Mouse (Mus musculus) thymus, postnatal 36 days (tissue): ENCODE measurements around the gene Noxred1.
A peak's percentile ranks its signal among the peaks of the same experiment; 100 is the strongest.
"Not testable (repeated sequence)": the region's sequence is repeated elsewhere in the genome, so short reads cannot be mapped to it uniquely, and the experiment has no call there.

Source experiments
- DNase-seq, 2 experiments: peaks; one replicate each; pipeline ENCODE4 v3.0.0; 2022; ENCODE audit warnings: mixed read lengths in 2 of 2

Gene Noxred1

DNA sequence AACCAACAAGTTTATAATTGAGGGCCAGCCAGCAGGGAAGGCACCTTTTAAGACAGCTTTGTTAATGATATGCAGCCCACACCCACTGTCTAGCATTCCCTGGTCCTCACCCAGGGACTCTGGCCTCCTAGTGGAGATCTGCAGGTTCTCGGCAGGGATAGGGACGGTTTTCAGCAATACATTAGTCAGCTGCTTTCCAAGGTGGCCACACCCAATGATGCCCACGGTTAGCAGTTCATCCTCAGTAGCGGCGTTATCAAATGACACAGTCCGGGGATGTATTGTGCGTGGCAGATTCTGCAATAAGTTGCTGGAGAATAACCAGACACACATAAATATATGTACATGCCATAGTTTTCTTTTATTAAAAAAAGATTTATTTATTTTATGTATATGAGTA, 11.7 kb downstream of the Noxred1 start:
- DNase-seq: no peak

- DNase-seq: no peak
These were observed 13.6 kb downstream of the Noxred1 start for GRCm38 (mm10) chr12:87224950-87225349.

GRCm38 (mm10) chr12:87219362-87219761, 19.2 kb downstream of the Noxred1 start:
- no peak for DNase-seq

DNA sequence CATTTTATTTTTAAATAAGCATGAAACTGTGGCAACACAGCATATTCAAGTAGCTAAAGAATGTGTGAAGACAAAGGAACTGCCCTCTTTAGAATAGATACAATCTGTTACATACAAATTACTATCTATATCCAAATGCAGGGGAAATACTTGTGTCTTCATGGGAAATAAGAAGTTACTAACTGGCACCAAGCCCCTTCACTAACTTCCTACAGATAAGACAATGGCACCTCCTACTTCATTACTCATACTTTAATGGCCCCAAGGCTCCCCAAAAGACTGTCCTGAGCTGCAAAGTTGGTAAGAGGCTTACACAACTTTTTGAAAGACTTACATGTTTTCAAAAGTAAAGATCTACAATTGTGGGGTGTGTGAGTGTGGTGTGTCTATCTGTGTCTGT, 20.9 kb downstream of the Noxred1 start:
- no peak for DNase-seq

DNA sequence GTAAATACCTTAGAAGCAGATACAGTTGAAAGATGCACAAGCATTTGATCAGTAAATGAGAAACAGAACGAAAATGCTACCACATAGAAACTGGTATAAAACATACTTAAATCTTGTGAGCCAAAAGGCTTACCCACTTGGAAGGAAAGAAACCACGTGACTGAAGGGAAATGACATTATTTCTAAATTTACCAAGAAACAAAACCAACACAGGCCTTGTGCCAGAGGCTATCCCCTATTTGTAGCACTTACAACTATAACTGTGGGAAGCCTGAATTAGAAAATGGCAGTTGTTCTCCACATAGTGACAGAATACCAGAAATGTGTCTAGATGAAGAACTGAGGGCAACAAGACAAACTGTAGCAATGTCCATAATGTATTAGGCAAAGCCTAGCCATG, 22.5 kb downstream of the Noxred1 start:
- DNase-seq: no peak

DNA sequence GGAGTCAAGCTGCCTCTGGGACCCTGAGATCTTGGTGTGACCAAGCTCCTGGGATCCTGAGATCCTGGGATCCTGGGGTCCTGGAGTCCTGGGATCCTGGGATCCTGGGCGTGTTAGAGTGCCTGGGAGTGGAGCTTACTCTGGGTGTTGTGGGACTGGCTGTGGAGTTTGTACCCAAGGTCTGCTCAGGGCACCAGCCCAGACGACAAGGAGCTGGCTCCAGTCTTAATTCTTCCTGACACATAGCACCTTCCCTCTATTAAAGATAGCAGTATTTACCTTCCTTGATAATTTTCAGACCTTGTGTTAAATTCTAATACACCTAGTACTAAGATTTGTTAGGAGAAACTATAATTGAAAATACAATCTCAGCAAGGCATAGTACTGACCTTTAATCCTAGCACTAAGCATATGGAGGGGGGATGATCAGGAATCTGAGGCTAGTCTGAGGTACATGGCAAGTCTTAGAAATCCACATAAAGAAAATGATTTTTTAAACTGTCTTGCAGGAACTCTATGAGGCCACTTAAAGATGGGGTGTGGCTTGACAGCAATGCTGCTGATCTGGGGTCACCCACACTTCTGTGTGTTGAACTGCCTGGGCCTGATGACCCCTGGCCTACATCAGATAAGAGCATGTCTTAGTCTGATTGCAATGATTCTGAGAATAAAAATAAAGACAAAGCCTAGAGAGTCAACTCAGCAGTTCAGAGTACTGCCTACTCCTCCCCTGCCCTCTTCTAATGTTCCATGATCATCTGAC, 25.5 kb downstream of the Noxred1 start:
- no peak for DNase-seq

- DNase-seq: not testable (repeated sequence)
These were observed 32.7 kb downstream of the Noxred1 start for GRCm38 (mm10) chr12:87205789-87206188.

DNA sequence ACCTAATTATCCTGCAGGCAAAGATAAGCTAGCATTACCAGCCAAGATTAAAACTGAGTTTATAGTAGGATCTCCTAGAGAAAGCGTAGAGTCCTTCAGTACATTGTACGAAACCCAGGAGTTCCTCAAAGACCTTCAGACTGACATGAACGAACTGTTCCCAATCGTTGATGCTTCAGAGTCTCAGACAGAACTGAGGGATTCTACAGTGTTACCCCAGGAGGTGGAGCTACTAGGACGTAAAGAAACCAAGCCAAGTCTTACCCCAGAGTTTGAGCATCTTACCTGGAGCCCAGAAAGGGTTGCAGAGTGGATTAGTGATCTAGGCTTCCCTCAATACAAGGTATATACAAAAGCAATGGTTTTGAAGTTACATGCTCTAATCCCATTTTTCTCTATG, 36.8 kb downstream of the Noxred1 start:
- no peak for DNase-seq

GRCm38 (mm10) chr12:87199973-87200586, 38.5 kb downstream of the Noxred1 start, which contains the start of gene Tmed8:
Gene Tmed8, minus strand, starts transcription at chr12:87200454.
- peak; percentile 85 to 90 for DNase-seq

DNA sequence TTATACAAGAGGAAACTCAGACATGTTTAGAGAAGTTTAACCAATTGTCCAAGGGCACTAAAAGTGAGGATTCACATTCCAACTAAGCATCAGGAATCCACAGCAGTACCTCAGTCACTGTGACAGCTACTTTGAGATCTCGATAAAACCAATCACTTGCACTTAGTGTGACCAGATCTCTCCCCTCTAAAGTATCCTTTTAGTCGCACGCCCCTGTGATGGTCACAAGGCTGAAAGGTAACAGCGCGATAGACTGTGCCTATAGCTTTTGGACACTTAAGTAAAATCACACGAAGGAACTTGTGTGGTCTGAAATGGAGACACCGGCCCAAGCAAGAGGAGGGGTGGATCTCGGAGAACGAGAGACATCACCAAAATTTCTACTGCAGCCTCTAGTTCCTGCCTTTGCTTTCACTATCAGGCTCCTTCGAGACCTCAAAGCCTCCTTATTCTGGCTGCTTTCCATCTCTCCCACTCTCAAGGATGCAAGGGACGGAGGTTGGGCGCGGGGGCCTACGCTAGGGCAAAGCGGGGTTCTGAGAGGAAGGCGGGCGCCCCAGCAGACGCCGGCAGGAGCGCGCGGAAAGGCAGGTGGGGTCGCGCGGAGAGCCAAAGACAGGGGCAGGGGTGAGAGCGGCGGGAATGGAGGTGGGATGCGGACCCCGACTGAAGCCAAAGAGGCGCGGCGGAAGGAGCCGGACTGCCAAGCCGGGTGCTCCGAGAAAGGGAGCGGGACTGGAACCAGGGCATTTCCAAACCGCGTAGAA, 39.1 kb downstream of the Noxred1 start, which contains the start of gene Samd15:
Samd15 (plus strand) TSS at position 518 of the 767 bp plus-strand sequence.
- DNase-seq: peak in 1 of 2 experiments; percentile 75

DNA sequence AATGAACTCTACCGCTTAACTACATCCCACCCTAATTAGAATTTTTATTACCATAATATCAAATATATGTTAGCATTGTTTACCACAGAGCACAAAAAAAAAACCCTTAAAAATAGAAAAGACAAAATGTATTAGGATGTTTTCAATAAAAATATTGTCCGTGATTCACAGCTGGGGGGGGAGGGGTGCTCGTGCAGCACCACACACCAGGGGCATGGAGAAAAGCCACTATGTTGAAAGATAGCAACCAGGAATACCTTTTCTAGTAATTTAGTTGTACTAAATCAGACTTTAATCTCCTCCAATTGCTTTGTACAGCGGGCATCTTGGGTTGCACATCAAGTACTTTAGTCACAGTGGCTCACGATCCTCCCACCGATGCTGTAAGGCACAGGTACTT, 39.7 kb downstream of the Noxred1 start:
- DNase-seq: no peak

- DNase-seq: no peak
These were observed 42.2 kb downstream of the Noxred1 start for GRCm38 (mm10) chr12:87196310-87196709.

GRCm38 (mm10) chr12:87195069-87195468, 43.5 kb downstream of the Noxred1 start:
- DNase-seq: no peak

DNA sequence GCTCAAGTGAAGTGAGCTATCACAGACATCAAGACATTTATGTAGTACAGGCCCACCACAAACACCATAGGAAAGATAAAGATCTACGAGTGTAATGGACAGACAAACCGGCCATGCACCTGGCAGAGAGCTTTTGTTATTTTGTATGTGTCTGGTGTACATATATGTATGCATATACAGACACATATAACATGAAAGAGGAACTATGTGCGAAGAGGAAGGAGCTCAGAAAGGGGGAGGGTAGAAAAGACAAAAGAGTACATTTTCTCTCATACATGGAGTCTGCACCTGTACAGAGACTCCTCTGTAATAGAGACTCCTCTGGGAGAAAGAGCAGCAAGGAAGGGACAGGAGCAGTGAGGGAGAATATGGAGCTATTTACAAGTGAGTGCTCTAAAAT, 45.5 kb downstream of the Noxred1 start:
- DNase-seq: no peak

- DNase-seq: no peak
These were observed 60.9 kb downstream of the Noxred1 start for GRCm38 (mm10) chr12:87177631-87178030.

DNA sequence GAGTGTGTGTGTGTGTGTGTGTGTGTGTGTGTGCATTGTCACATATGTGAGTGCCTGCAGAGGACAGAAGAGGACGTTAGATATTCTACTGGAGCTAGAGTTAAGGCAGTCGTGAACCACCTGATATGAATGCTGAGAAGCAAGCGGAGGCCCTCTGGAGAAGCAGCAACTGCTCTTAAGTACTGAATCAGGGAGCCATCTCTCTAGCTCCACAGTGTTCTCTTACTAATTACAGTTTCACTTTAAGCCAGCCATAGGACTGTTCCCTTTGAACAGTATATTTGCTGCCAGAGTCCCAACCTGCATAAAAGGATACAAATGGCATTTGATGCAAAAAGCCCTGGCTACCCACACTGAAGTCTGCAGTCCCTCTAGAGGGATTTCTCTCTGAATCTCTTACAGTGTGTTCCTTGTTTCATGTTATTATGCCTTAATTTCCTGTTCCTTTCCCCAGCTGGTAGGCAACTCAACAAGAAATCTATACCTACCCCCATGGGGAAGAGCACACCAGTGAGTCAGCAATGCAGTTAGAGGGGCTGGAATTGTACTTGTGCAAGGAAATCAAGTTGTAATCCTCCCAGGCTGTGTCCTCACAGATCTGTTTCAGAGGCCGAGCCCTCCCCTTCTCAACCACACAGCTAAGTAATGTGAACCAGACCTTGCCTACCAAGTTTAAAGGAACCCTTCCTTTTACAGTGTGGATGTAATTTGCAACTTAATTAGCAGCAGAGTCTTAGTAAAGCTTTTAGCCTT, 63.2 kb downstream of the Noxred1 start:
- DNase-seq: no peak
